Mouse (Mus musculus): Measurements from ENCODE around the gene Panx2.

GRCm38 (mm10) chr15:89076156-89076731, 16.7 kb downstream of the Panx2 start:
- no peak for TF ChIP-seq CTCF (IDR thresholded peaks at IDR 0.05; ENCODE audit: insufficient read depth, low read depth, low read length)
- TF ChIP-seq POLR2A (IDR thresholded peaks at IDR 0.05; ENCODE audit: insufficient read depth, low read depth, low read length): no peak

All from olfactory bulb, adult 2 months (tissue).